Mouse (Mus musculus): Measurements from ENCODE around the gene Tekt4. TPM values are rescaled to one million over a fixed set of nuclear protein-coding genes. Genes with fewer than 3 reads are reported as not detected.
A peak's percentile ranks its signal among the peaks of the same experiment; 100 is the strongest.

The Tekt4 gene
- polyA plus RNA-seq, 1 experiment from 2014 or later = not detected

DNA sequence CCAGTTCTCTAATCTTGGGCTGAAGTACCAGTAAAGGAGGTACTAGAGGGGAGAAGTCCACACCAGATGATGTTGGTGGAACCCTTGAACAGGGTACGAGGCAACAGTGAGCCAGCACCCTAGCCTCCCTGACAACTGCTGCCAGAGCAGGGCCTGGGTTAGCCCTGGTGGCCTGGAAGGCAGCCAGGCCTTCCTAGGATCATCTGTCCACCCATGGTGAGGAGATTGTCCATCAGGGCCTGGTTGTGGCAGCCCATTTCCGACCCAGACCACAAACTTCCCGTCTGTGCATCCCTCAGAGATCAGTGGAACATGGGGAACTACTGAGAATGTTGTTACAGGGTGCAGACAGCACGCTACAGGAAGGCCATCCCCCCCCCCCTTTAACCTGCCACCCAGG is 48.2 kb downstream of the Tekt4 start:
- H3K4me1 ChIP-seq (ENCODE audit: control insufficient read depth, insufficient read depth, low read length) = no peaks in the 10 kb centered on the region
- no peak overlapping the region for H3K4me3 ChIP-seq (ENCODE audit: low read depth, low read length)
- 66% methylated on average over 4 of the region's 4 CpGs for WGBS
- DNase-seq (ENCODE audit: low spot score) (no peak), ATAC-seq (ENCODE audit: insufficient number of reproducible peaks, low FRiP score, low TSS enrichment, low read depth) (no peak)
- no peaks in the 10 kb centered on the region for H3K36me3 ChIP-seq (ENCODE audit: control insufficient read depth, insufficient read depth, low read length)
- no peak overlapping the region for H3K9ac ChIP-seq (ENCODE audit: low read length)
- H3K9me3 ChIP-seq (ENCODE audit: control insufficient read depth, low read length) = no peaks in the 10 kb centered on the region
- no peak overlapping the region for H3K4me2 ChIP-seq (ENCODE audit: low read depth, severe bottlenecking)
- H3K27me3 ChIP-seq (ENCODE audit: control insufficient read depth, insufficient read depth, low read length) = peaks cover 2% of the 10 kb centered on the region; the same call in 1 of the 2 replicates
- no peak overlapping the region for H3K27ac ChIP-seq (replicated peaks; ENCODE audit: low read depth, low read length)

DNA sequence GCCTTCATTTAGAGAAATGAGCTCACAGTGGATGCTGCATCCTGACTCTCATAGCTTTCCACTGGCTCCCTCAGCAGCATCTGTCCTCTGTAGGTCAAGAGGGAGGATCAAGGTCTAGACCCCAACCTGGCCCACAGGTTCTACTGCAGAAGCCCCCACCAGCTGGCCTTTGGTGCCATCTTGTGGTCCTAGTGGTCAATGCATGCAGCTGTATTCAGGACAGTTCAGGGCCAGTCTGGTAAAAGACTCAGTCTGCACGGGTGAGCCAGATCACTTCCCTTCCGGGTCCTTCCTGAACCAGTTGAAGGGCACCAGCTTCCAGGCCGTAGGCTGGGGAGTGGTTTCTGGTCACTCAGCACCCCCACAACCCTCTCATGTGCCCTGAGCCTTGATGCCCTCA is 53.4 kb downstream of the Tekt4 start:
- H3K4me2 ChIP-seq (ENCODE audit: low read depth, severe bottlenecking) = no peak overlapping the region
- ATAC-seq (ENCODE audit: insufficient number of reproducible peaks, low FRiP score, low TSS enrichment, low read depth) (peak; percentile 60; the same call in 1 of the 2 replicates), DNase-seq (ENCODE audit: low spot score) (peak; percentile 90)
- WGBS = 17% methylated on average over 3 of the region's 3 CpGs
- H3K9ac ChIP-seq (ENCODE audit: low read length) = no peak overlapping the region
- no peak overlapping the region for H3K4me3 ChIP-seq (ENCODE audit: low read depth, low read length)
- H3K27me3 ChIP-seq (ENCODE audit: control insufficient read depth, insufficient read depth, low read length) = no peaks in the 10 kb centered on the region
- no peaks in the 10 kb centered on the region for H3K36me3 ChIP-seq (ENCODE audit: control insufficient read depth, insufficient read depth, low read length)
- H3K9me3 ChIP-seq (ENCODE audit: control insufficient read depth, low read length) = no peaks in the 10 kb centered on the region
- H3K27ac ChIP-seq (replicated peaks; ENCODE audit: low read depth, low read length) = no peak overlapping the region
- no peaks in the 10 kb centered on the region for H3K4me1 ChIP-seq (ENCODE audit: control insufficient read depth, insufficient read depth, low read length)

DNA sequence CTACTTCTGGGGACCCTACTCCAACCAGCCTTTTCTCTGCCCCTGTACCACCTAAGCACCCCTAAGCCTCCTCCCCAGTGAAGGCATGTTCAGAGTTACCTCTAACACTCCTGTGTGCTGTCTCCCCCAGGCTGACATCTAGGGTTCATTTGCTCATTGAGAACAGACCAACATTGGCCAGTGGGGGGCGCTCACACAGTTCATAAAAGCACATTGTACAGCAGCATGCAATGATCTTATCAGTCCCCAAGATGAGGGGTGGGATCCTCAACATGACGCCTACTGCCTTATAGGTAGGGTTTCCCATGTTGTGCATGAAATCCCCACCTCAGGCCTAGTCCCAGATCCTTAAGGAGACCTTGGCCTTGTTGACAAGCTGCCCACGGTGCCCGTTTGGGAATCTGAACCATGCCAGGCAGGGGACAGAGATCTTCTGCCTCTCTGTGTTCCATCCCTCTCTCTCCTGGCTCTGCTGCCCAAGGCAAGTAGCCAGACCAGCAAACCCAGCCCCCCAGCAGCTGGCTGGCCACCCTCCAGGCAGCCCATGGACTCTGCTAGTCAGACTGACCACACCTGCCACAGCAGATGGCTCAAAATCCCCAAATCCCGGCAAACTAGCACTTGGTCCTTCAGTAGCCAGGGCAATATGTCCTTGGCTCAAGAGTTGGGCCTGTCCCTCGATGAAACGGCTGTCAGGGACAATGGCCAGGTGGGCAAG is 54.6 kb downstream of the Tekt4 start:
- 55% methylated on average over 7 of the region's 7 CpGs for WGBS
- Histone ChIP-seq H3K4me2 (ENCODE audit: low read depth, severe bottlenecking) (no peak overlapping the region), H3K9ac (ENCODE audit: low read length) (no peak overlapping the region), H3K27ac (replicated peaks; ENCODE audit: low read depth, low read length) (no peak overlapping the region), H3K27me3 (ENCODE audit: control insufficient read depth, insufficient read depth, low read length) (no peaks in the 10 kb centered on the region), H3K4me3 (ENCODE audit: low read depth, low read length) (no peak overlapping the region), H3K4me1 (ENCODE audit: control insufficient read depth, insufficient read depth, low read length) (no peaks in the 10 kb centered on the region), H3K9me3 (ENCODE audit: control insufficient read depth, low read length) (no peaks in the 10 kb centered on the region), H3K36me3 (ENCODE audit: control insufficient read depth, insufficient read depth, low read length) (no peaks in the 10 kb centered on the region)
- ATAC-seq (ENCODE audit: insufficient number of reproducible peaks, low FRiP score, low TSS enrichment, low read depth) (no peak), DNase-seq (ENCODE audit: low spot score) (peak; percentile 78)

DNA sequence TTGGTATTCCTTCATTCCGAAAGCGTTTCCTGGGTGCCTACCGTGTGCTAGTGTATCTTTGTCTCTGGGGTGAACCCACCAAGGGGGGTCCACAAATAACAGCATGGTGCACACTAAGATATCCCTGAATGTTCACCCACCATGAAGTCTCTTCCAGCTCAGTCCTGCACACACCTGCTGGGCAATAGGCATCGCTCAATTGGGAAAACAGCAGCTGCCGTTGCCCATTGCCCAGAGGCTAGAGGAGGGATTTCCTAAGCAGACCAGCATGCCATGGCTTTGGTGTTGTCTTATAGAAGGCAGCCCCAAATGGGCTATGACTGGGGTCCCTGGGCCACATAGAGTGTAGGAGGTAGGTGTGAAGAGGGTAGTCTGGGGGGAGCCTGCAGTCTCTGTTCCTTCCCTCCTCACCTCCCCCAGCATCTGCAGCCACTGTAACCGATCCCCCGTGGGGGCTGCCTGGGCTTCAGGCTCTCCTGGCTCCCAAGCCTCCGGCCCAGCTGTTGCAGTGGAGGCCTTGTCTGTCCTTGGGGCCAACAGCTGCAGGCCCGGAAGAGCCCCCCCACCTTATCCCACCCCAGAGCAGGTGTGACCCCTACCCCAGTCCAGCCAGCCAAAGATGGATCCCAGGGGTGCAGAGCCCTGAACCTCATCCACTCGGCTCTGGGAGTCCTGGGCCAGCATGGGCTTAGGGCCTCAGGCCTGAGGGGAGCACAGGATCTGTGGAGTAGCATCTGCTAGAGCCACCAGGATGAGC is 55.8 kb downstream of the Tekt4 start:
- WGBS = 75% methylated on average over 10 of the region's 10 CpGs
- DNase-seq (ENCODE audit: low spot score) = no peak

DNA sequence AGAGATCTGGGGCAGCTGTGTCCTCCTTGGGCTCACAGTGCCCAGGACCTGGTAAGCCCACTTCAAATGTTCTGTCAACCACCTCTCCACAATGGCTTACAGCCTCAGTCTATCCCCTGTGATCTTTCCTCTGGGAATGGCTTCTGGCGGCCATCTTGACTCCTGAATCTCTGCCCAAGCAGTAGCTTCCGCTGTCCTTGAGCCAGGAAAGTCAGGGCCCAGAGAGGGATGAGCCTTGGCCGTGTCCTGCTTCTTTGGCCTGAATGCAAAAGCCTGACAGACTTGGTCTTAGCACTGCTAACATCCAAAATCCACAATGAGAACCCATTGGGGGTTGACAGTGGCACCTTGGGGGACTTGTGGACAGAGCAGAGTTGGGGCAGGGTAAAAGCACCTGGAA is 57.5 kb downstream of the Tekt4 start:
- Histone ChIP-seq H3K36me3 (ENCODE audit: control insufficient read depth, insufficient read depth, low read length) (no peaks in the 10 kb centered on the region), H3K4me2 (ENCODE audit: low read depth, severe bottlenecking) (no peak overlapping the region)
- 84% methylated on average over 3 of the region's 3 CpGs for WGBS

More for the DNA sequence above, 55.8 kb downstream of the Tekt4 start:
- no peaks in the 10 kb centered on the region for H3K27me3 ChIP-seq (ENCODE audit: control insufficient read depth, insufficient read depth, low read length)
- H3K4me1 ChIP-seq (ENCODE audit: control insufficient read depth, insufficient read depth, low read length) = no peaks in the 10 kb centered on the region
- no peak for ATAC-seq (ENCODE audit: insufficient number of reproducible peaks, low FRiP score, low TSS enrichment, low read depth)
- no peak overlapping the region for H3K27ac ChIP-seq (replicated peaks; ENCODE audit: low read depth, low read length)
- H3K9me3 ChIP-seq (ENCODE audit: control insufficient read depth, low read length) = no peaks in the 10 kb centered on the region
- H3K9ac ChIP-seq (ENCODE audit: low read length) = no peak overlapping the region
- H3K4me3 ChIP-seq (ENCODE audit: low read depth, low read length) = no peak overlapping the region
- H3K36me3 ChIP-seq (ENCODE audit: control insufficient read depth, insufficient read depth, low read length) = no peaks in the 10 kb centered on the region
- H3K4me2 ChIP-seq (ENCODE audit: low read depth, severe bottlenecking) = no peak overlapping the region

DNA sequence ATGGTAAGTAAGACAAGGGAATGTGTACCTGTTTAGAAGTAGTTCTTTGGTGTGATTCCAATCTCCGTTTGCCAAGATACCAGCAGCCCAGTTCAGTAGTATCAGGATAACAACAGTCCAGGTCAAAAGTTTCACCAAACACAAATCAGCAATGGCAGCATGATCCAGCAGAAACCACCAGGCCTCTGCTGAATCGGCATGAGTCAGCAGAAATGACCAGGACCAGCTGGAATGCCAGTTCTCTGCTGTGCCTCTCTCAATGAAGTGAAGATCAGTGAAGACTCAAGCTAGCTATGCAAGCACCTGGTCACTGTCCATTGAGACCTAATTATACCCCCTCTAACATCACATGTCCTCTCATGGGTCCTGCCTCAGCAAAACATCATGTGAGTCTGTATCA is 59.6 kb downstream of the Tekt4 start:
- Histone ChIP-seq H3K9me3 (ENCODE audit: control insufficient read depth, low read length) (no peaks in the 10 kb centered on the region), H3K9ac (ENCODE audit: low read length) (no peak overlapping the region), H3K27ac (replicated peaks; ENCODE audit: low read depth, low read length) (no peak overlapping the region), H3K4me3 (ENCODE audit: low read depth, low read length) (no peak overlapping the region), H3K27me3 (ENCODE audit: control insufficient read depth, insufficient read depth, low read length) (no peaks in the 10 kb centered on the region), H3K4me1 (ENCODE audit: control insufficient read depth, insufficient read depth, low read length) (peaks cover 6% of the 10 kb centered on the region; the same call in 1 of the 2 replicates), H3K36me3 (ENCODE audit: control insufficient read depth, insufficient read depth, low read length) (no peaks in the 10 kb centered on the region), H3K4me2 (ENCODE audit: low read depth, severe bottlenecking) (no peak overlapping the region)
- no peak for ATAC-seq (ENCODE audit: insufficient number of reproducible peaks, low FRiP score, low TSS enrichment, low read depth)
- DNase-seq (ENCODE audit: low spot score) = no peak
- 95% methylated on average over 2 of the region's 2 CpGs for WGBS

More for the DNA sequence above, 57.5 kb downstream of the Tekt4 start:
- H3K4me1 ChIP-seq (ENCODE audit: control insufficient read depth, insufficient read depth, low read length) = peaks cover 6% of the 10 kb centered on the region; the same call in 1 of the 2 replicates
- ATAC-seq (ENCODE audit: insufficient number of reproducible peaks, low FRiP score, low TSS enrichment, low read depth) = no peak
- no peaks in the 10 kb centered on the region for H3K27me3 ChIP-seq (ENCODE audit: control insufficient read depth, insufficient read depth, low read length)
- no peak overlapping the region for H3K27ac ChIP-seq (replicated peaks; ENCODE audit: low read depth, low read length)
- no peak overlapping the region for H3K9ac ChIP-seq (ENCODE audit: low read length)
- H3K4me3 ChIP-seq (ENCODE audit: low read depth, low read length) = no peak overlapping the region
- no peaks in the 10 kb centered on the region for H3K9me3 ChIP-seq (ENCODE audit: control insufficient read depth, low read length)
- no peak for DNase-seq (ENCODE audit: low spot score)

DNA sequence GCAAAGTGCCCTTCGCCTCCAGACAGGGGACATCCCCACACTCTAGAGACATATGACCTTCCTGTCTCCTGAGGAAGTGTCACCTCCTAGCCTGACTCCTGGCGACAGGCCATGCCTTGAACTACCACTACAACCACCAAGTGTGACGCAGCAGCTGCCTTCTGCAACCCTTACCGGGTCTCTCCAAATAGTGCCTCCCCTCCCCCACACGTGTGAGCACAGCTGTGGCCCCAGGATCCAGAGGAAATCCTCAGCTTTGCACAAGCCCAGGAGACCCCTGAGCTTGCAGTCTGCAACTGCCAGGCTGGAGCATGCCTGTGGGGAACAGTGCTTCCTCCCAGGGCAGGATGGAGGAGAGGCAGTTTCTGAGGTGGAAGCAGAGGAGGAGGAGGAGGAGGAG is 61.9 kb downstream of the Tekt4 start:
- H3K9ac ChIP-seq (ENCODE audit: low read length) = no peak overlapping the region
- ATAC-seq (ENCODE audit: insufficient number of reproducible peaks, low FRiP score, low TSS enrichment, low read depth) (no peak), DNase-seq (ENCODE audit: low spot score) (peak; percentile 31)
- peaks cover 13% of the 10 kb centered on the region for H3K4me1 ChIP-seq (ENCODE audit: control insufficient read depth, insufficient read depth, low read length)
- H3K9me3 ChIP-seq (ENCODE audit: control insufficient read depth, low read length) = no peaks in the 10 kb centered on the region
- WGBS = 29% methylated on average over 5 of the region's 5 CpGs
- no peak overlapping the region for H3K4me2 ChIP-seq (ENCODE audit: low read depth, severe bottlenecking)
- no peaks in the 10 kb centered on the region for H3K36me3 ChIP-seq (ENCODE audit: control insufficient read depth, insufficient read depth, low read length)
- no peak overlapping the region for H3K4me3 ChIP-seq (ENCODE audit: low read depth, low read length)
- H3K27me3 ChIP-seq (ENCODE audit: control insufficient read depth, insufficient read depth, low read length) = no peaks in the 10 kb centered on the region
- H3K27ac ChIP-seq (replicated peaks; ENCODE audit: low read depth, low read length) = no peak overlapping the region

DNA sequence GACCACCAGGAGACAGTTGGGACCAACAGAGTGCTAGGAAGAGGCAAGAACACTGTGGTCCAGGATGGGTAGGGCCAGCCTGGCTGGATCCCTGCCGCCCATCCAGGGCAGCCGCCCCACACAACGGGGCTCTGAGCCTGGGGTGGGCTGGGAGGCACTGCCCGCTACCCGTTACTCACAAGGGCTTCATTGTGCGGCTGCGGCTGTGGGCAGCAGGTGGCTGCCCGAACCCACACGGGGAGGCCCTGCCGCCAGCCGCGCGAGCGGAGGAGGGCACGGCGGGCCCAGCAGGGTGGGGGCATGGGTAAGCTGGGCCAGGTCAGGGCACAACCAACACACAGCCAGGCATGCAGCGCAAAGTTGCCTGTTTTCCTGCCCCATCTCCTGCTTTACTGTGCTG is 63.7 kb downstream of the Tekt4 start:
- Histone ChIP-seq H3K4me1 (ENCODE audit: control insufficient read depth, insufficient read depth, low read length) (peaks cover 13% of the 10 kb centered on the region), H3K27me3 (ENCODE audit: control insufficient read depth, insufficient read depth, low read length) (no peaks in the 10 kb centered on the region), H3K4me3 (ENCODE audit: low read depth, low read length) (no peak overlapping the region), H3K27ac (replicated peaks; ENCODE audit: low read depth, low read length) (no peak overlapping the region), H3K9ac (ENCODE audit: low read length) (no peak overlapping the region), H3K36me3 (ENCODE audit: control insufficient read depth, insufficient read depth, low read length) (no peaks in the 10 kb centered on the region), H3K9me3 (ENCODE audit: control insufficient read depth, low read length) (no peaks in the 10 kb centered on the region), H3K4me2 (ENCODE audit: low read depth, severe bottlenecking) (no peak overlapping the region)
- ATAC-seq (ENCODE audit: insufficient number of reproducible peaks, low FRiP score, low TSS enrichment, low read depth) (no peak), DNase-seq (ENCODE audit: low spot score) (no peak)
- WGBS = 91% methylated on average over 15 of the region's 17 CpGs

Data from limb, embryonic 11.5 days (tissue).